Mouse (Mus musculus) natural killer cell, adult 2 months (primary cell): ENCODE measurements around the gene Copb1.

Experiments used
- DNase-seq, 2 experiments: peaks; one replicate each; pipeline ENCODE4 v3.0.0; 2022; ENCODE audit warnings: low spot score in 2 of 2

Copb1 gene

GRCm38 (mm10) chr7:114253885-114254833 lies at the start of gene Copb1:
Gene Copb1 (minus strand): TSS chr7:114254711.
- DNase-seq, result peak; percentile 82 to 89

- peak; percentile 68 to 75 for DNase-seq
These were observed 46.8 kb upstream of the Copb1 start for GRCm38 (mm10) chr7:114301293-114301782.

DNA sequence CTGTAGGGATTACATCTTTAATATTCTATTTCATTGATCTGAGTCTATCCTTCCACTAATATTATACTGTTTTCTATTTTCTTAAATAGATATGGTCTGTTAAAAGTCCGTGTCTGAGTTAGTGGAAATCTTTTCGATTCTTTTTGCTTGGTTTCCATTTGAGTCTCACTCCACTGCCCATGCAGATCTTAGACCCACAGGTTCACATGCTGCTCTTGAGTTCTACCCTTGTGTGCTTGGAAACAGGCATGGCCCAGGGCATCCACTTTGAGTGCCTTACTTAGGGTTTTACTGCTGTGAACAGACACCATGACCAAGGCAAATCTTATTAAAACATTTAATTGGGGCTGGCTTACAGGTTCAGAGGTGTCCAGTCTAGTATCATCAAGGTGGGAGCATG lies 46.3 kb upstream of the Copb1 start:
- DNase-seq, result no peak

DNA sequence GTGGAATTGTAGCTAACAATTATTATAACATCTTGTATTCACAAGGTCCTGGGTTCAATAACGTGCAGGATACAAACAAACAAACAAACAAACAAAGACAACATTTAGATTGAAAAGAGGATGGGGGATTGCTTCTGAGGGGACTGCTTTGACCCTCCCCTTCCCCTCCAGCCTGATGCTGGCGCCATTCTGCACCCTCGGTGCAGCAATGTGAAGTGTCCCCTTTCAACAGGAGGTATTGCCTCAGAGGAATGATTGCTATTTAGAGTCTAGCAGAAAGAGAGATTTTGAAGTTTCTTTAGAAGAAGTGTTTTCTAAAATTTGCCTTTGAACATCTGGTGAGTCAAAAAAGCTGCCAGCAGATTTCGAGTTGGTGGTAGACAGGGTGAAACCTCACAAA lies 44.7 kb upstream of the Copb1 start:
- no peak for DNase-seq

DNA sequence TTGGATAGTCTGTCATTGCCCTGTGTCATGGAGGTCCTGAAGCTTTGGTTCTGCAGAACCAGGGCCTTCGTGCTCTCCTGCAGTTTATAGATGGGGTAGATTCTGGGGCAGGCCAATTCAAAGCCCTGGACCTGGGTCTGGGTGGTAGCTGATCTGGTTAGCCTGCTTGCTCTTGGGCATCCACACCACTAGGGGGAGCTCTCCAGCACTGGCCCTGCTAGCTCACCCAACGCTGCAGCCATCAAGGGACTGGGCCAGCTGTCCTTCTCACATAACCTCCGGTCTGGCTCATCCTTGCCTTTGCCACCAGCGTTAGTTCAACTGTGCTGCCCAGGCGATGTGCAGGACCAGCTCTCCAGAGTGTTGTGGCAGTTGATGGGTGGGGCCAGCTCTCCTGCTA lies 40.2 kb upstream of the Copb1 start:
- no peak for DNase-seq

DNA sequence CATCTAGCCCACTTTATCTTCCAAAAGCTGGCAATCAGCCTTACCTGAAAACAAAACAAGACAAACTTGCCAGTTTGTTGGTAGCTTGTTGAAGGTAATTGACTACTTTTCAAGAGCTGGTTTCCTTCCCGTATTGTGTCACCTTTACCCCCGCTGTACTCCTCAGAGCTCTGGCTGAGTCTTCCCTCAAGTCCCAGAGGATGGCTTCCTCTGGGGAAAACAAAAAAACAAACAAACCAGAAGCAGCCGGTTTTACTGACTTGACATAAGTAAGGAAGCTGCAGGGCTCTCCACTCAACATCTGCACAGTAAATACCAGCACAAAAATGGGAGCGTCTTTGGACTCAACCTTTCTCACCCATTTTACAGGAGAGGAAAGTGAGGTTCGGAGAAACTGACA lies 39.4 kb upstream of the Copb1 start:
- no peak for DNase-seq

GRCm38 (mm10) chr7:114292501-114292971 lies 38.0 kb upstream of the Copb1 start:
- DNase-seq, result peak; percentile 39 to 60

- peak; percentile 67 to 81 for DNase-seq
These were observed 37.2 kb upstream of the Copb1 start for GRCm38 (mm10) chr7:114291461-114292335.

DNA sequence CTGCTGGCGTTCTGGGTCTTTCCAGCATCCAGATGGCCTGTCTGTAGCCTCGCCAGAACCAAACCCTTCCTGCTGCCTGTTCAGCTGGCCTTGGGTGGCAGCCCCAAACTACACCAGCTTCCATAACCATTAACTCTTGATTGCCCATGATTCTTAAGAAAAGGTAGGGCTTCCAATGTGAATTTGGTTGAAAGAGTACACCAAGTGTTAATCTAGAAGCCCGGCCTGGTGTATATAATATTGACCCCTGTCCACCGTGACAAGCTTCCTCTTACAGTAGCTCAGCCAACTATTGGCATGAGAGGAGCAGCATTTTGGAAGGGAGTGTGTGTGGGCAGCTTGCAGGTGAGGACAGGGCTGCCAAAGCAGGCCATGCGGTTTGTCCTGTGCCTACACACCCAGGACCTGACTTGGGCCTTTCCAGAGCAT lies 35.6 kb upstream of the Copb1 start:
- DNase-seq, result no peak

DNA sequence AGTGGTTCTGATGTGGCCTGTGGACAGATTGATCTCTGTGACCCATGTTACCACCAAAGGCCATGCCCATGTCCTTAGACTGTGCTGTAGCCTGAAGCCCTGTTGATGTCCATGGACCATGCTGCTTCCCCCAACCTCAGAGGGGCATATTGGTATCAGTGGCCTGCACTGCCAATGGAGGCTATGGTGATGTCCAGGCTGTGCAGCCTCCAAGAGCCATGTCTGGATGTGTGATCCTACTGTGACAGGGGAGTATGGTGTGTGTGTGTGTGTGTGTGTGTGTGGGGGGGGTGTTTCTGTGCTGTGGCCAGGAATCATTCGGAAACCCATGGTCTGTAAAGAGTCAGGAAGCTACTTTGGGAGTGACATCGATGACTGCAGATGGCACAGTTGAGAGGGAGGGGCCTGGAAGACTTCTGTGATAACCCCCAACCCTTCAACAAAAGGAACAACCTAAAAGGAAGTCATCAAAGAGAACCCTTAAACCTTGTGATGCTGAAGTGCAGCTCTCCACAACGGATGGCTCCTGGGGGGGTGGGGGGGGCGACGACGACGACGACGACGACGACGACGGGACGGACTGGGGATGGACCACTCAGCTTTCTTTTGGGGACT lies 29.9 kb upstream of the Copb1 start:
- no peak for DNase-seq

- no peak for DNase-seq
These were observed 28.5 kb upstream of the Copb1 start for GRCm38 (mm10) chr7:114283006-114283405.

GRCm38 (mm10) chr7:114281671-114282070 lies 27.2 kb upstream of the Copb1 start:
- DNase-seq, result peak; percentile 48 to 66

GRCm38 (mm10) chr7:114276005-114276752 lies 21.7 kb upstream of the Copb1 start, which contains the start of gene Psma1:
Gene Psma1 (minus strand): TSS chr7:114276118.
- DNase-seq, result peak; percentile 88 to 92

- no peak for DNase-seq
These were observed 21.0 kb upstream of the Copb1 start for GRCm38 (mm10) chr7:114275372-114276004.

GRCm38 (mm10) chr7:114268446-114268845 lies 13.9 kb upstream of the Copb1 start:
- DNase-seq, result no peak

- no peak for DNase-seq
These were observed 2.8 kb downstream of the Copb1 start for GRCm38 (mm10) chr7:114251684-114252083.

DNA sequence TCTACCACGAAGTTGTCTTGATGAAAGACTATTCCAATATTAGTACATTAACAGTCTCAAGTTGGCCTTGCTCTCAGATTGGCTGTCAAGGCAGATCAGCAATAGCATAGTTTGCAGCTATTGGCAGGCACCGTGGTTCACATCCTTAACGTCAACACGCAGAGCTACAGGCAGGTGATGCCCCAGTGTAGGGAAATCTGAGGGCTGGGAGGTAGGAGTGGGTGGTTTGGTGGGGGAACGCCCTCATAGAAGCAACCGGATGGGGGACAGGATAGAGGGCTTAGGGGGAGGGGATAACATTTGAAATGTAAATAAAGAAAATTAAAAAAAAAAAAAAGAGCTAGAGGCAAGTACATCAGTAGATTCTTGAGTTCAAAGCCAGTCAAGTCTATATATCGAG lies 20.5 kb downstream of the Copb1 start:
- DNase-seq, result no peak

- no peak for DNase-seq
These were observed 21.5 kb downstream of the Copb1 start for GRCm38 (mm10) chr7:114232982-114233381.

GRCm38 (mm10) chr7:114231857-114232256 lies 22.7 kb downstream of the Copb1 start:
- DNase-seq, result no peak

DNA sequence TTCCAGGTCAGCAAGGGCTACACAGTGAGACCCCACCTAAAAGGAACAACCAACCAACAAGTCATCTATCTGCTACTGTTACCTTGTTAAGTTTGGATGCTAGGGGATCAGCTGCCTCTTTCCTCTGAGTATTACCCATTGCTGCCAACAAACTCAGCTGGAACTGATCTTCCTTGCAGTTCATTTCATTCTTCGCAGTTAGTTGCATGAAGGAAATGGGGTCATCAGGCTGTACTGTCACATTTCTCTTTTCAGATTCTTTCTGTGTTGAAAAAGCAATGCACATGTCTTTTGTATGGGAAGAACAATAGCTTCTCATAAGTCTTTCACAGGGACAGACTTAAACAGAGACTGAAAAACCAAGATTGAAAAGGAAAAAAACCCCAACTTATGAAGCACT lies 28.0 kb downstream of the Copb1 start:
- DNase-seq, result no peak
